Mouse (Mus musculus): ENCODE measurements around the gene Dennd6b.
A peak's percentile ranks its signal among the peaks of the same experiment; 100 is the strongest.

Gene Dennd6b

DNA sequence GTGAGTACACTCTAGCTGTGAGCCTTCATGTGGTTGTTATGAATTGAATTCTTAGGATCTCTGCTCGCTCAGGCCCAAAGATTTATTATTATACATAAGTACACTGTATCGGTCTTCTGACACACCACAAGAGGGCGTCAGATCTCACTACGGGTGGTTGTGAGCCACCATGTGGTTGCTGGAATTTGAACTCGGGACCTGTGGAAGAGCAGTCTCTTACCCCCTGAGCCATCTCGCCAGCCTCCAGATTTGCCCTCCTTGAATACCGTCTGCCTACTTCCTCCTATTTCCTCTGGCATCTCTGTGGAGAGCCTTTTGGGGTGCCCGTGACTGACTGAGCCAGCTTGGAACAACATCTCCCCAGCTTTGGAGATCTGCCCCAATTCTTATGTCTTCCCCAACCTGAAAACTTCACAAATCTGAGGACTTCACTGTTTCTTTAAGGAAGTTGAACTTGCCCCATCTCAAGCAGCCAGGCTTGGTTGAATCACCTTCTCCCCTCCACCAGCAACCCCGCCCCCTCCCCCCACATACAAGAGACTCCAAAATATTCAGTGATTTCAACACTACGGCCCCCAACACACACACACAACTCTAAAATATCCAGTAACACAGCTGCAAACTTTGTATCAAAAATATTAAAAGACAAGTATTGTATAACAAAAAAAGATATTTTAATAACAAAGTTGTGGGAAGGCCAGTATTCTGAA is 14.6 kb downstream of the Dennd6b start:
- DNase-seq (ENCODE audit: low spot score), result no peak

GRCm38 (mm10) chr15:89180571-89181229 is 15.6 kb downstream of the Dennd6b start, which contains the start of gene Plxnb2:
Gene Plxnb2 (minus strand): TSS chr15:89180788.
- DNase-seq (ENCODE audit: low spot score), result peak; percentile 73

- DNase-seq (ENCODE audit: low spot score), result no peak
These were observed 16.2 kb downstream of the Dennd6b start for GRCm38 (mm10) chr15:89180081-89180541.

GRCm38 (mm10) chr15:89179630-89179964 is 16.7 kb downstream of the Dennd6b start:
- DNase-seq (ENCODE audit: low spot score), result no peak

DNA sequence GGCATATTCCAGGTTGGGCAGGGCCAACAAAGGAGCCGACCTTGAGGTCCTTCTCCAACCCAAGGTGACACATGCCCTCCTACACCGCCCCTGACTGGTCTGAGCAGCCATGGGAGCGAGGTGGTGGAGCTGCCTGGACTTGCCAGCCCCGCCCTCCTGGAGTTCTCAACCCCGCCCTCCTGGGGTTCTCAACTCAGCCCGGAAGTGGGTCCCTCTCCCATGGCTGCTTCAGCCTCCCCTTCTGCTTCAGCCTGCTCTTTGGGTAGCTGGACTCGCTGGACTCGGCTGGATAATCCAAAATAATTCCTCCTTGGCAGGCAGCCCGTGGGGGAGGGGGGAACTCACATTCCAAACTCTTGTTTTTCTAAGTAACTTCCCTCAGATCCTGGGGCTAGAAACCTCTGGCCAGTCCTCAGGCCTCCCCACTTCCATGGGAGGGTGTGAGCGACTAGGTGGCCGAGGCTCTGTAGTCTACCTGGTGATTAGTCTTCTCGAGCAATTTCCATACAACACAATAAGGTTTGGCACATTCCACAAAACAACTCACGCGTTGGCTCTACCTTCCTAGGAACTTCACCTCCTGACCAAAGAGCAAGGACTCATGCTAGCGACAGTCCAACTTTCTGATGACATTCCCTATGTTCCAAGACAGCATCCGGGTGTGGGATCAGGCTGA is 17.2 kb downstream of the Dennd6b start:
- peak; percentile 76 for DNase-seq (ENCODE audit: low spot score)

GRCm38 (mm10) chr15:89178260-89178860 is 17.9 kb downstream of the Dennd6b start:
- DNase-seq (ENCODE audit: low spot score), result no peak

- DNase-seq (ENCODE audit: low spot score), result no peak
These were observed 18.6 kb downstream of the Dennd6b start for GRCm38 (mm10) chr15:89177576-89178259.

DNA sequence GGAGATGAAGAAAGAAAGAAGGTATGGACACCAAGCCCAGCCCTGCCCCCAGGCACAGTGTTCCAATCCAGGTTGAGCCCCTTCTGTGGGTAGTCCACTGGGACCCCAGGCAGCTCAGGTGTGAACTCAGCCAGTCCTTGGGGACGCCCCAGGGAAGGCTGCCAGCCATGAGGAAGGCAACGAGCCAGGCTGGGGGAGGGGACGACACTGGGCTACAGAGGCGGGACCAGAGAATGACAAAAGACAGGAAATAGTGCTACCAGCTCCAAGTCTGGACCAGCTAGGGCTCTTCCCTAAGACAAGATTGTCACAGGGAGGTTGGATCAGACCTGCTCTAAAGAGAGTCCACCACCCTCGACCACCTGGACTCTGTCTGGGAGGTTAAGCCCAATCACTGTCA is 19.2 kb downstream of the Dennd6b start:
- no peak for DNase-seq (ENCODE audit: low spot score)

DNA sequence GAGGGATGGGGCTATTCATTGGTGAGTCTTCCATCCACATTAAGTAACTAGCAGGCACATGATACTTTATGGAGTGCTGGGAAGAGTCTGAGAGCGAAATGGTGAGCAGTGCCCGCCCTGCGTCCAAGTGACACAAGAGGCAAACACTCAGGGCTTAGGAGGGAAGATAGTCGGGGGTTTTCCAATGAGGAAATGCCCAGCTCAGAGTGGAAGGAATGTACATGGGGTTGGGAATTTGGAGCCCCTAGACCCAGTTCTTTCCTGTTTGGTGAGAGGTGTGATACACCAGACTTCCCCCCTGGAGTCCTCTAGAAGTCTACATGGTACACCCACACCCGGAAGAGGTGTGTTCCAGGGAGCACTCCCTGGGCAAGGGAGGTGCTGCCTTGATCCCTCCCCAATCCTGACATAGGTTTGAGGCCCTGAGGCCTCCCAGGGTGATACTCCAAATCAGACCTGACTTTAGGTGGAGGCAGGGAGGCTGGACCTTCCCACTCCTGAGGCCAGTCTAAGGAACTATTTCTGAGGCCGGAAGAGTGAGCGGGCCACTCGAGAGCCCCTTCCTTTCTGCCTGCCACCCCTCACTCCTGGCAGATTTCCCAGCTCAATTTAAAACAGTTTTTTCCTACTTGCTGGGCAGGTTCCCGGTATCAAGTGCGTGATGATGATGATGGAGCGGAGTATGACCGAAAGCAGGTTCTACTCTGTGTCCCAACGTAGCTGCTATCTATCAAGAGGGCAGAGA is 20.7 kb downstream of the Dennd6b start:
- no peak for DNase-seq (ENCODE audit: low spot score)

DNA sequence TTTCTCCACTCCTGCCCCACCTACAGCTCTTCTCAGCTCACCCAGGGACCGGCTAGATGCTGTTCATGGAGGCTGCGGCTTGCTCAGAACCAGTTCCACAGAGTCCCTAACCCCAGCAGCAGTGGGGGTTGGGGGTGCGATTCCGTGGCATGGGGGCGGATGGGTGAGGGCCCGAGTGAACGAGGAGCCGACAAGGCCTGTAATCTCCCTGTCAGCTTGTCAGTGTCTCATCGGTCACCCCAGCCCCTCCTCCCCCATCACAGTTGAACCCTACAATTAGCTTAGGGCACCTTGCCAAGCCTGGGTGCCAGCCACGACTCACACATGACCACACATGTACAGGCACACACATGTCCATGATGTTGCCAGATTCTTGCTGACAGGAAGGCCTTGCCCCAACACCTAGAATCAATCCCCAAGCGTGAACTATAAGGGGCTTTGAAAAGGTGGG is 21.4 kb downstream of the Dennd6b start:
- DNase-seq (ENCODE audit: low spot score), result no peak

DNA sequence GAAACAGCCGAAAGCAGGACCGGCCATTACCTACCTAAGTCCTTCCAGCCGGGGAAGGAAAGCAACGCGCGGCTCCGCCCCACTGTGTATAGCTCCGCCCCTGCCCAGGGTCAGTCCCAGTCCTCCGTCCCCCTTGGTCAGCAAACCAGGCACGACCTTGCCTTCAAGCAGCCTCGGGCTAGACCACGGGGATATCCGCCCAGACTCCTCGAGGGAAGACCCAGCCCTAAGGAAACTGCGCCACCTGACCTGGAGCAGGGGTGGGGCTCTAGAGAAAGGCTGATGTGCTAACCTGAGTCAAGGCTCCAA is 22.4 kb downstream of the Dennd6b start:
- DNase-seq (ENCODE audit: low spot score), result peak; percentile 41

DNA sequence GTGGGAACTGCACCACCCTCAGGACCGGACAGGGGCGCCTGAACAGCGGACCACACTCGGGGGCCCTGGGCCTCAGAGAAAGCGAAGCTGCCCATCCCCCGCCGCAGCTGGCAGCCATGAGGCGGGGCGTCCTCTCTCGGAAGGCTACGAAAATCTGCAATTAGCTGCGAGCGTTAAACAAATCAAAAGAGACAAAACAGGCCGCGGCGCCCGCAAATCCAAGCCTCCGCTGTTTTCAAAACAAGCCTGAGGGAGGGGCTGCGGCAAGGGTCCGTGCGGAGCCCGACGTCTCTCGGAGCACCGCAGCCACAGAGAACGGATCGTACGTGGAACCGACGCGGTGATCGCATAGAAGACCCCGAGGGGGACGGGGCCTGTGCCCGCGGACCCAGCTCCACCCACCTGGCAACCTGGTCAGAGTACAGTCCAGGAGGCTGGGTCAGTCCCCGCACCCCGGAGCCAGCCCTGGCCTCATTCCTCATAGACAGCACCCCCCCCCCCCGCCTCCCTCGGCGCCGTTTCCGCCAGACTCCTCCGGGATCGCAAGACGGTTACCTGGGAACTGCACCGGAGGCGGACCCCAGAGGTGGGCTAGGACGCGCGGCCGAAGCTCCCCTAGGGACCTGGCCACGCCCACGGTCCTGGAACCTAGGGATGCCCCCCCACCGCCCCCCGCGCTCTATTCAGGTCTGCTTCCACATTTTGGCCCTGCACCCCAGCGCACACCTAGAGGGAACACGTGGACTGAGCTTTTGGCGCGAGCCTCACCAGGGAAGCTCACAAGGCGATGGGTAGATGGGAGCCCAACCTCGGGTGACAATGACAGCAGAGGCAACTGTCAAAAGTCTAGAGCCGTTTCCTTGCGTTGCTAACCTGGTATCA is 23.0 kb downstream of the Dennd6b start:
- no peak for DNase-seq (ENCODE audit: low spot score)

DNA sequence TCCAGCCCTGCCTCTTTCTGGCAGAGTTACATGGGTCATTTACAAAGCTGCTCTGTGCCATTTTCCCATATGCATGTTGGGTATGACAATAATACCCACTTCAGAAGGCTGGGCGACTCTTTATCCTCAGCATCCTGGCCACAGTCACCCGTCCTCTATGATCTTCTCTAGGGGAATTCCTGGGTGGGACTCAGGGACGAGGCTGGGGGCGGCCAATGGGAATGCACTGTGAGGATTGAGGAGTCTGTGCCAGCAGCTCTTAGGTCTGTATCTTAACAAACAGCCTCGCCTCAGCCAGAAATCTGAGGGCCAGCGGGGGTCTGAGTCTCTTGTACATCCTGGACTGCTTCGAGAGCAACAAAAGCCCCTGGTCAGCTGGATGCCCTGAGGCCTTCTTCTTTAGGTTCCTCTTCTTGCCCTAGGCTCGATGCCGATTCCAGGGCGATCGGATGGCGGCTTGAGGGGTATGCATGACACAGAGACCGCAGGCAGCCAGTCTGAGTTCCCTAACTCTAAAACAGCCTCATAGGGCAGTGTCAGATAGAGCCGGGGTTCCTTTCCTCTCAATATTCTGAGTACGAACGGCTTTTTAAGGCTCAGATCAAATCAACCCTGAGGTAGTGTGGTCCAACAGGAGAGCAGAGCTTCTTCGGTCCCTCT is 23.9 kb downstream of the Dennd6b start:
- no peak for DNase-seq (ENCODE audit: low spot score)

DNA sequence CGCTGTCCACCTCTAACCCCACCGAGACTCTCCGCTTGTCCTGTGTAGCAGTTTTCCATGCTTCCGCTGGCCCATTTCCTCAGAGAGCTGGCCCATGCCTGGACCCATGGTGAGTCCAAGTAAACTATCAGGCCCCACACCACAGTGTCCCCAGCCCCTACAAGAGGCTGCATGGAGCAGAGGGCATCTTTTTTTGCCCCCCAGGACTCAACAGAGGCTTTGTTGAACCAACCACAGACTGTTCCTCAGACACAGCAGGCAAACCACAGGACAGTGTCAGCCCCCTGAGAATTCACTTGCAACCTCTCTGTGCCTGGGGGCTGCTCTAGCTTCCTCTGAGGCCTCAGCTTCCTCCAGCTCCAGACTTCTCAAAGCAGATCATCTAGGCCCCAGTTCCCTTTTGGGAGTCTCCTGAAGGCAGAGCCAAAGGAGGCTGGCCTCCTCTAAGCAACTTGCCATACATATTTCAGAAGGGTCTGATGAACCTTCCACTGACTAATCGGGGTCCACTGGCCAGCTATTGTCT is 24.7 kb downstream of the Dennd6b start:
- no peak for DNase-seq (ENCODE audit: low spot score)

DNA sequence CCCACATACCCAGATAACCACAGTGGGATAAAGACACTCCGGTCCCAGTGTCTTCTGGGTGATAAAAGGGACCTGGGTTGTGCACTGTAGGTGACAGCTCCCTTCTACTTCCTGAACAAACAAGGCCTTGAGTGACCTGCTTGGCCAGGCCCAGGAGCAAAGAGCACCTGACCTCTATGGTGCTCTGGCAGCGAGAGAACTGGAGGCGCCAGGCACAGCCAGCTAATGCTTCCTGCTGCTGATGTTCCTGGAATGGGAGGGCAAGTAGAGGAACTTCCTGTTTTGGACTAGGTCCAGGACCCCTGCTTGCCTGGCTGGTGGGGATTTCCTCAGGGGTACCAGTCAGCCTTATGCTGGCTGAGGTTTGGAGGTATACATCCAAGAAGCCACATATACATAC is 26.2 kb downstream of the Dennd6b start:
- DNase-seq (ENCODE audit: low spot score), result no peak

GRCm38 (mm10) chr15:89169431-89169830 is 26.9 kb downstream of the Dennd6b start:
- DNase-seq (ENCODE audit: low spot score), result peak; percentile 70

DNA sequence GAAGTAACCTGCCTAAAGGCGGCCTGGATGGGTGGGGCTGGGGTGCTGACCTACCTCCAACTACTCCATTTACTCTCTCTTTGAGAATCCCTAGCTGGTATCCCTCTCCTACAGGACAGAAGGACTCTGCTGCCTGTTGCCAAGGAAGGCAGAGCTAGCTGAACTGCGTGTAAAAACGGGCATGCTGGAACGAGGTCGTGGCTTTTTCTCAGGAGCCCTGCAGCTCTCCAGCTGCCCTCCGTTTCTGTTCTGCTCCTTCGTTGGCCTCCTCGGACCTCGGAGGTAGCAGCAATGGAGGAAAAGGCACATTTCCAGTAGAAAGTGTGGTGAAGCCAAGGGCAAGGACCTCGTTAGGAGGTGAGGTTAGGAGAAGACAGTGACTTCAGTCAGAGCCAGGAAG is 27.4 kb downstream of the Dennd6b start:
- DNase-seq (ENCODE audit: low spot score), result no peak

DNA sequence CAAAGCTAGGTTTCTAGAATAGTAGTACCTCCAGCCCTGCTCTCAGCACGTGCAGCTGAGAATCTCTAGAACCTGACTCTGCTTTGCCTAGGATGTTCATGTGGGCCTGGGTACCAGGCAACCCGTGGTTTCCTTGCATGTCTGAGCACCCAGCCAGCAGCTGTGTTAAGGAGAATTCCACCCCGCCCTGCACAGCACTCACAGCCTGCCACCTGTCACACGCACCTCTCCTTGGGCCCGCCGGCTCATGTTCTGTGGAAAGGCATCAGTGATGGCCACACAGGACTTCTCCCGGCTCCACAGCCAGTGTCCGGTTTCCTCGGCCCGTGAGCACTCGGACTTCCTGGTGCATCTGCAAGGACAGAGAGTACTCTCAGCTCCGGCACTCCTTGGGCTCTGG is 30.8 kb downstream of the Dennd6b start:
- DNase-seq (ENCODE audit: low spot score), result no peak

DNA sequence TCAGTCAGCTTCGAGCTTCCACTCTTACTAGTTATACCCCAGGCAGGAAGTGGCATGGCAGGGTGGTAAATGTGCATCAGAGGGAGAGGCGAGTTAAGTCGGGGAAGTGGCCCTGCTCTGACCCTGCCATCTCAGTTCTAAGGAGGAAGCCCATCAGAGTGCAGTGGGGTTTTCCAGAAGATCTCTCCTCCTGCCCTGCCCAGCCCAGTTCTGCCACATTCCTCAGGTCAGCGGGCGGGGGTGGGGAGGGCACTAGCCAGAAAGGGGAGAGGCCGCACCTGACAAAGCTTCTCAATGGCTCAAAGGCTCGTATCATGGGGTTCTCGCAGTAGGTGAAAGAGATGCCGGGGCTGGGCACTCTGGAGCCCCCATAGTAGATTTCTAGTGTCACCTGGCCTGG is 34.9 kb downstream of the Dennd6b start:
- DNase-seq (ENCODE audit: low spot score), result no peak

GRCm38 (mm10) chr15:89158516-89158915 is 37.8 kb downstream of the Dennd6b start:
- DNase-seq (ENCODE audit: low spot score), result no peak

Data from testis, postnatal 14 days (tissue).